Mouse (Mus musculus): Measurements from ENCODE around the gene Gm20521. TPM values are rescaled to one million over a fixed set of nuclear protein-coding genes. Genes with fewer than 3 reads are reported as not detected.
"Not testable (repeated sequence)": the region's sequence is repeated elsewhere in the genome, so short reads cannot be mapped to it uniquely, and the experiment has no call there.

Gm20521 gene
- polyA plus RNA-seq, 1 experiment, result not detected

DNA sequence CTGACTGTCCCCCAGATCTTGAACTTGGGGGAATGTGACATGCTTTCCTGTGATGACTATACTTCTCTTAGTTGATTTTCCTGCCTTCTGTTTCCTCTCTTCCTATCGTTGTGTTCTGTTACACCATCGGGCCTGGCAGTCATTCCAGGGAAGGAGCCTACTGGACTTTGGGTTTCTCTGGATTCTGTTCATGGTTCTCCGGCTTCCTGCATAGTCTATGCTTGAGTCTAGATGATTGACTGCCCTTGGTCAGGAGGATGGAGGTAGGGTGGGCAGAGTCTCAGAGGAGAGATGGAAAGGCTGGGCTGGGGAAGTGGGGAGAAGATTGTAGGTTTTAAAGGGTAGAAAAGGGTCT, 56.9 kb downstream of the Gm20521 start:
- TF ChIP-seq POLR2A (IDR thresholded peaks at IDR 0.05; ENCODE audit: borderline replicate concordance, extremely low read depth, low read depth, low read length) (no peak), CTCF (IDR thresholded peaks at IDR 0.05; ENCODE audit: insufficient read depth, low read length) (no peak)
- Histone ChIP-seq H3K4me1 (ENCODE audit: control insufficient read depth, insufficient read depth, low read length) (no peaks in the 10 kb centered on the region), H3K4me3 (replicated peaks; ENCODE audit: extremely low read depth, low read depth, low read length) (no peak overlapping the region)
- 58% methylated on average over 3 of the region's 3 CpGs for WGBS
- no peak for DNase-seq

DNA sequence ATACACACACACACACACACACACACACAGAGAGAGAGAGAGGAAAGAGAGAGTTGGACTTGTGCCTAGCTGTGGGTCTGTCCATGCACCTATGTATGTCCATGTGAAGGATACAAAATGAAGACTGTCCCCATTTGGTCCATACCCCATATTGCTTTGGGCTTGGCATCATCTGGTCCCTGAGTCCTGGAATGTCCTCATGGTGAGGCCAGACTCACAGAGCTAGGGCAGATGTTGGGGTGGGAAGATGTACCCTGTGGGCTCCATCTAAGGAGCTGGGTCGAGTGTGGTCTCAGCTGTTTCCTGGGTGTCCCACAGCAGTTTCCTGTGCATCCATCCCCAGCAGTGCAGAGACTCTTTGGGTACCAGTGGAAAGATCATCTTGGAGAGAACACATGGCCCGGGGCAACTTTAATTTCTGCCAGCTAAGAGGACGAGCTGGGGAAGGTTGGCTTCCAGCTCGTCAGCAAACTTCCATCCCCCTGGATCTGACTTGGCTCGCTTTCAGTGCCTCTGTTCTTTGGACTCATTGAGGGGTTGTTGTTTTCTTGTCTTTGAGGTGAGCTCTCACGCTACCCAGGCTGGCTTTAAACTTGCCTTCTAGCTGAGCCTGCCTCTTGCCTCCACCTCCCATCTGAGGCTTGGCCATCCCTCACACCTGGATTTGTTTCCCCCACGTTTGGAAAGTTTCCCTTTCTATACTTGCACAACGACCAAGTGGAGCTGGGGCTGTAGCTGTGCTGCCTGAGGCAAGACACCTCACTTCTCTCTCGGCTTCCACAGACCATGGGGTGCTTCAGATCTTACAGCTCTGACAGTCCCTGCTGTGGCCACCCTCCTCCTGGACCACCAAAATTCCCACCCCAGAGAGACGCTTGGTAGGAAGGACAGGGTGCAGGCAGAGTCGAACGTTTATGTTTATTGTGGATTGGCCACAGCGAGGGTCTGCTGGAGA, 58.1 kb downstream of the Gm20521 start:
- WGBS, result 56% methylated on average over 13 of the region's 13 CpGs
- TF ChIP-seq CTCF (IDR thresholded peaks at IDR 0.05; ENCODE audit: insufficient read depth, low read length), result no peak
- TF ChIP-seq POLR2A (IDR thresholded peaks at IDR 0.05; ENCODE audit: borderline replicate concordance, extremely low read depth, low read depth, low read length), result no peak
- no peak overlapping the region for H3K4me3 ChIP-seq (replicated peaks; ENCODE audit: extremely low read depth, low read depth, low read length)
- H3K4me1 ChIP-seq (ENCODE audit: control insufficient read depth, insufficient read depth, low read length), result no peaks in the 10 kb centered on the region
- no peak for DNase-seq

DNA sequence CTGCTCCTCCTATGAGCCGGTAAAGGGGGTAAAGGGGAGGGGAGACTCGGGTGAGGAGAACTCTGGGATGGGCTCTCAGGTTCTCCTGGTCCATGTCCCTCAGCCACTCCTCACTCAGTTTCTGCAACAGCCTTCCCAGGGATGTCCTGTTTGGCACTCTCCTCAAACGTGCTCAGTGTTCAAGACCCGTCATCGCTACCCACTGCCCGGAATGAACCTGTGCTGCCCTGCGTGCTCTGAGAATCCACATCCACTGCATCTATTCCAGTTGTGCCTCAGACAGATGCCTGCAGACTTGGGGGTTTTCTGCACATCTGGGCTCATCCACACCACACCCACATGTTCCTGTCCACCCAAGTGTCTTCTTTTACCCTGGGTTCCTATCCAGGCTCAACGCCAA, 59.2 kb downstream of the Gm20521 start:
- 86% methylated on average over 8 of the region's 8 CpGs for WGBS
- TF ChIP-seq CTCF (IDR thresholded peaks at IDR 0.05; ENCODE audit: insufficient read depth, low read length) (no peak), POLR2A (IDR thresholded peaks at IDR 0.05; ENCODE audit: borderline replicate concordance, extremely low read depth, low read depth, low read length) (no peak)
- no peak for DNase-seq

DNA sequence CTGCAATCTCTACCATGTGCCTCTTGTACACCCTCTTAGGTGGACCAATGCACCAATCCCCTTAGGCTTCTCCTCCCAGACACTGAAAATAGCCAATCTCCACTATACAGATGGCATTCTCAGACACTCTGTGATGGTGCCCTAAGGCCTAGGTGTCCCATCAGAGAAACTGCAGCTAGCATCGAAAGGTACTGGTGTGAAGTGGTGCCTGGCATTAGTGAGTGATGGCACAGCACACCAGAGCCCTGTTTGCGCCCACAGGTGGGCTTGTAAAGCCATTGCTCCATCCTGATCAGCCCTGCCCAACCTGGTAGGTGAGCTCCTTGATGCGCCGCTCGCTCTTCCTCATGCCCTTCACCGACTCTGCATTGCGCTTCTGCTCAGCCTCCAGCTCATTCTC, 60.7 kb downstream of the Gm20521 start:
- no peak overlapping the region for H3K4me3 ChIP-seq (replicated peaks; ENCODE audit: extremely low read depth, low read depth, low read length)
- TF ChIP-seq CTCF (IDR thresholded peaks at IDR 0.05; ENCODE audit: insufficient read depth, low read length) (no peak), POLR2A (IDR thresholded peaks at IDR 0.05; ENCODE audit: borderline replicate concordance, extremely low read depth, low read depth, low read length) (no peak)
- H3K4me1 ChIP-seq (ENCODE audit: control insufficient read depth, insufficient read depth, low read length), result no peaks in the 10 kb centered on the region
- 94% methylated on average over 7 of the region's 7 CpGs for WGBS
- DNase-seq, result no peak

More for the DNA sequence above, 59.2 kb downstream of the Gm20521 start:
- H3K4me1 ChIP-seq (ENCODE audit: control insufficient read depth, insufficient read depth, low read length), result no peaks in the 10 kb centered on the region
- H3K4me3 ChIP-seq (replicated peaks; ENCODE audit: extremely low read depth, low read depth, low read length), result no peak overlapping the region

DNA sequence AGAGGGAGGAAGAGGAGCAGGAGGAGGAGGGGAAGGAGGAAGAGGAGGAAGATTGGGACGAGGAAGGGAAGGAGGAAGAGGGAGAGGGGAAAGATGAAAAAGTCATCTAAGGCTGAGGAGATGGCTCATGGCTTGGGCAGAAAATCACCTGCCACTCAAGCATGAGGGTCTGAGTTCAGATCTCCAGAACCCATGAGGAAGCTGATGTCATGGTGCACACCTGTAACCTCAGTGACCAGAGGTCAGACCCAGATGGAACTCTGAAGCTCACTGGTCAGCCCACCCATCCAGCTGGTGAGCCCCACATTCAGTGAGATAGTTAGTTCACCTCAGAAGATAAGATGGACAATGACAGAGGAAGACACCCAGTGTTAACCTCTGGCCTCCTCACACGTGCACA, 61.7 kb downstream of the Gm20521 start:
- TF ChIP-seq CTCF (IDR thresholded peaks at IDR 0.05; ENCODE audit: insufficient read depth, low read length) (no peak), POLR2A (IDR thresholded peaks at IDR 0.05; ENCODE audit: borderline replicate concordance, extremely low read depth, low read depth, low read length) (no peak)
- Histone ChIP-seq H3K4me3 (replicated peaks; ENCODE audit: extremely low read depth, low read depth, low read length) (no peak overlapping the region), H3K4me1 (ENCODE audit: control insufficient read depth, insufficient read depth, low read length) (no peaks in the 10 kb centered on the region)
- WGBS, result 80% methylated on average over 2 of the region's 2 CpGs
- no peak for DNase-seq

DNA sequence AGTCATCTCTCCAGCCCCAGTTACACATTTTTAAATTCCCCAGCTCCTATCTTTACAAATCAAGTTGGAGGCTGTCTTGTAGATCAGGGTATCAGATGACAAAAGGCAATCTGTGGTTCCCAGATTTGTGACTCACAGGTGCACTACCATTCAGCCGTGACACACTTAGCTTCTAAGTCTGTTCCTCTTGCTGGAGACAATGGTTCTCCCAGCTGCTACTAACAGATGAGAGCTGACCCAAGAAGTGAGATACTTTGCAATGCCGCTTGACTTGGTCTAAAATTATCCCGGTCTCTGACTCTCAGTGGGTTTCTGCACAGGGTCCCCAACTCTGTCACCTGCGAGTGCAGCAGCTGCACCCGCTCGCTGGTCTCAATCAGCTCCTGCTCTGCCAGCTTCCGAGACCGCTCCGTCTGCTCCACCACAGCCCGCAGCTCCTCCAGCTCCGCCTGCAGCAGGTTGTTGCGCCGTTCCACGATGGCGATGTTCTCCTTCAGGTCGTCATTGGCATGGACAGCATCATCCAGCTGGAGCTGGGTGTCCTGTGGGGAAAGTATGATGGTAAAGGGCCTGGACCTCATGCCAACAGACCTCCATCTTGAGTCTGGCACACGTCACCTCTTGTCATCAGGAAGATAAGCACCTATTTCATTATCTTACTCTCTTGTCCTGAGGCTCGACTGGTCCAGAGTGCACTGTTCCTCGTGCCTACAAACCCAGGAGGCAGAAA, 62.9 kb downstream of the Gm20521 start:
- Histone ChIP-seq H3K4me1 (ENCODE audit: control insufficient read depth, insufficient read depth, low read length) (no peaks in the 10 kb centered on the region), H3K4me3 (replicated peaks; ENCODE audit: extremely low read depth, low read depth, low read length) (no peak overlapping the region)
- TF ChIP-seq CTCF (IDR thresholded peaks at IDR 0.05; ENCODE audit: insufficient read depth, low read length) (no peak), POLR2A (IDR thresholded peaks at IDR 0.05; ENCODE audit: borderline replicate concordance, extremely low read depth, low read depth, low read length) (no peak)
- whole genome bisulfite sequencing, result 76% methylated on average over 19 of the region's 19 CpGs
- no peak for DNase-seq

DNA sequence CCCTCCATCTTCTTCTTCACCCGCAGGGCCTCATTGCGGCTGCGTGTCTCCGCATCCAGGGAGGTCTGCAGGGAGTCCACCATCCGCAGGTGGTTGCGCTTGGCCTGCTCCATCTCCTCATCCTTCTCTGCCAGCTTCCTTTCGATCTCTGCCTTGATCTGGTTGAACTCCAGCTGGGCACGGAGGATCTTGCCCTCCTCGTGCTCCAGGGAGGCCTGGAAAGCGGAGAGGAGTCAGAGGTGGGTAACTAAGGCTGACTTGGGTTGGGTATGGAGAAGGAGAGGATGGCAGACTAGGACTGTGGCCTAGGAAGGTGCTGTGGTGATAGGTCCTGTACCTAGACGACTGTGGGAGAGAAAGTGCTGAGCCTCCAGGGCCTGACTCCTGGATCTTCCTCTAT, 63.8 kb downstream of the Gm20521 start:
- DNase-seq; H3K4me3 ChIP-seq (replicated peaks; ENCODE audit: extremely low read depth, low read depth, low read length); H3K4me1 ChIP-seq (ENCODE audit: control insufficient read depth, insufficient read depth, low read length): not testable (repeated sequence)
- 91% methylated on average over 11 of the region's 11 CpGs for WGBS

Other genes with a start within 250 kb of the Gm20521 start
- not detected in 2 replicates for gene Gm17606, start 242.5 kb upstream of the Gm20521 start, polyA plus RNA-seq (2012; rRNA removed)
- gene Cdh24, start 242.1 kb upstream of the Gm20521 start, polyA plus RNA-seq (2012; rRNA removed), result 2.8 and 2.9 TPM in 2 replicates
- gene 1700123O20Rik, start 197.2 kb upstream of the Gm20521 start, polyA plus RNA-seq (2012; rRNA removed), result 49.8 and 50.5 TPM in 2 replicates
- gene Acin1, start 196.5 kb upstream of the Gm20521 start, polyA plus RNA-seq (2012; rRNA removed), result 100 and 121 TPM in 2 replicates
- gene Gm29776, start 184.6 kb upstream of the Gm20521 start, polyA plus RNA-seq (2012; rRNA removed), result 0.43 and 0.56 TPM in 2 replicates
- gene Cebpe, start 171.3 kb upstream of the Gm20521 start, polyA plus RNA-seq (2012; rRNA removed), result 0.57 and 1.1 TPM in 2 replicates
- 2.9 and 4.0 TPM in 2 replicates for gene Slc7a8, start 101.5 kb upstream of the Gm20521 start, polyA plus RNA-seq (2012; rRNA removed)
- not detected in 2 replicates for gene Rnf212b, start 69.3 kb upstream of the Gm20521 start, polyA plus RNA-seq (2012; rRNA removed)
- gene Homez, start 12.5 kb upstream of the Gm20521 start, polyA plus RNA-seq (2012; rRNA removed), result 3.3 and 5.3 TPM in 2 replicates
- gene Ppp1r3e, start 5.9 kb upstream of the Gm20521 start, polyA plus RNA-seq (2012; rRNA removed), result 17.8 and 24.4 TPM in 2 replicates
- 69.3 and 70.1 TPM in 2 replicates for gene Bcl2l2, start 64 bp upstream of the Gm20521 start, polyA plus RNA-seq (2012; rRNA removed)
- gene Pabpn1, start 9.1 kb downstream of the Gm20521 start, polyA plus RNA-seq (2012; rRNA removed), result 77.5 and 112 TPM in 2 replicates
- 61.8 and 63.8 TPM in 2 replicates for gene Slc22a17, start 29.7 kb downstream of the Gm20521 start, polyA plus RNA-seq (2012; rRNA removed)
- gene Efs, start 42.7 kb downstream of the Gm20521 start, polyA plus RNA-seq (2012; rRNA removed), result 11.8 and 16.3 TPM in 2 replicates
- gene Il25, start 49.3 kb downstream of the Gm20521 start, polyA plus RNA-seq (2012; rRNA removed), result not detected in 2 replicates
- 0.69 and 2.2 TPM in 2 replicates for gene Cmtm5, start 52.8 kb downstream of the Gm20521 start, polyA plus RNA-seq (2012; rRNA removed)
- 82.5 and 128 TPM in 2 replicates for gene Myh6, start 83.5 kb downstream of the Gm20521 start, polyA plus RNA-seq (2012; rRNA removed)
- gene Gm17428, start 93.5 kb downstream of the Gm20521 start, polyA plus RNA-seq (2012; rRNA removed), result not detected in 2 replicates
- gene Myh7, start 111.2 kb downstream of the Gm20521 start, polyA plus RNA-seq (2012; rRNA removed), result 8.0 and 13.3 TPM in 2 replicates
- 12.7 and 17.0 TPM in 2 replicates for gene Ngdn, start 132.0 kb downstream of the Gm20521 start, polyA plus RNA-seq (2012; rRNA removed)
- 1.7 and 2.3 TPM in 2 replicates for gene Zfhx2, start 208.9 kb downstream of the Gm20521 start, polyA plus RNA-seq (2012; rRNA removed)
- gene Thtpa, start 211.3 kb downstream of the Gm20521 start, polyA plus RNA-seq (2012; rRNA removed), result 5.2 and 9.2 TPM in 2 replicates
- gene Ap1g2, start 223.2 kb downstream of the Gm20521 start, polyA plus RNA-seq (2012; rRNA removed), result 23.8 and 30.8 TPM in 2 replicates
- gene Jph4, start 233.5 kb downstream of the Gm20521 start, polyA plus RNA-seq (2012; rRNA removed), result 0.32 and 0.43 TPM in 2 replicates

All from lung, adult 2 months (tissue).